Mouse (Mus musculus): ENCODE data around the gene Rbfox1.
A peak's percentile ranks its signal among the peaks of the same experiment; 100 is the strongest.

Gene Rbfox1

DNA sequence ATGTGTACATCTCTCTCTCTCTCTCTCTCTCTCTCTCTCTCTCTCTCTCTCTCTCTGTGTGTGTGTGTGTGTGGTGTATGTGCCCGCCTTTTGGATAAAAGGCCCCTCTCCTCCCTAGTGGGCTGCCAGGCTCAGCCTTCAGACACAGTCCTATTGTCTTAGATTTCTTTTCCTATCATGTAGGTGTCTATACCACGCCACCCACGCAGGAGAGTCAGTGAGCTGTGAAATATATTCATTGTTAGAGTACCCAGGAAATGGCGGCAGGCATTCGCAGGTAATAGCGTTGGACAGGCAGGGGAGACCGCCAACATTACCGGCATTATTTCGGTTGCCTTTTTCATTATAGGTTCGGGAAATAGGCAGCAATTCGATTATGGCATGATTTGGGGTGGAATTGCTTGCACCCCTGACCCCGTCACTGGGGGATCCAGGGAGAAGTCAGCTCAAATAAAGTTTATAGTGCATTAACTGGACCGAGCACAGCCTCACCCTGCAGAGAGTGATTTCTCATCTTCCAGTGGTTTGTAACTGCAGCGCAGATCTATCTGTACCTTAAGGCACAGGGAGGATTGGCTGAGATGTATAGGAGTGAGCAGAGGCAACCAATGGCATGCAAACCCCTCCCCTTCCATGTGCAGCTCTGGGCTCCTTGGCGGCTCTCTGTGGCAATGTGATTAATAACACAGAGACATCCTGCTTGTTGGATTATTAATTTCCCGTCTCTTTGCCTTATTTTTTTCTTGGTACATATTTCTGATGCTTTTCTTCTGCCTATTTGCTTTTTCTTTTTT is 1264.1 kb downstream of the Rbfox1 start:
- DNase-seq (ENCODE audit: low spot score) = no peak

DNA sequence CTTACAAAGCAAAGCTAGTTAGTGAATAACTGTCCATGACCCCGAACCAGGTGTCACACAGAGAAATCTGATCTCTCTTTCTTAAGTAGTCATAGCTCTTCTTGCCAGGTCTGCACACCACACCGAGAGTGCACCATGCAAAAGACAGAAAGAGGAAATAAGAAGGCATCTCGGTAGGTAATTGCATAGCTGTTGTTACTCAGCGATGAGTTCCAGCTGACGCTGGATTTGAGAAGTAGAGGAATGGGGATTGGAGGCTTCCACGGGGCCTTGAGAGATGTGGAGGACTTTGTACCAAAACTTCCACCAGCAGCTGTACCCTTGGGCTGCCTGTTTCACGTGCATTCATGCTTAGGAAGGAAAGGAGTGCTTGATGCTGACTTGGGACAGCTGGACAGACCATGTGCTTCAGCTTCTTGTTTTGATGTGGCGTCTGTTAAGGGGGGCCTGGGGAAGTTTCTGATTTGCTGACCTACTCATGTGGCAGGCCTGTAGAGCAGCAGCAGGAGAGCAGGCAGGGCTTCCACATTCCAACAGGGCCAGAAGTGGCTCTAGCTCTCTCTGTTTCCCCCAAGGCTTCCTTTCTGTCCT is 1265.1 kb downstream of the Rbfox1 start:
- DNase-seq (ENCODE audit: low spot score) = peak; percentile 41

DNA sequence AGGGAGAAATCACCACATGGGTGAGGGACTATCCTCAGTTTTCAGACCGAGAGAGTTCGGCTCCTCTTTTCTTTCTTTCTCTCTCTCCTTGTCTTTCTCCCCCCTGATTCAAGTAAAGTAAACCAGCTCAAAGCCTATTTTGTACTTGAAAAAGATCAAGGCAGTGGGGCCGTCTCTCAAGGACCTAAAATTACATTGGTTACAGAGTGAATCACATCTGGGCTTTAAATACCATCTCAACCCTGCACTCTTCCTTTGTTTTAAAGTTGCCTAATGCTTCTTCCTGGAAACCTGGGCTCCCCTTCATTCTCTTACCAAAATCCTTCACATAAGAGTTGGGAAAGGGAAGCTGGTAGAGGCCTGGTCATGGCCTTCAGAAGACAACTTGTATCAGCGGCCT is 1267.2 kb downstream of the Rbfox1 start:
- no peak for DNase-seq (ENCODE audit: low spot score)

DNA sequence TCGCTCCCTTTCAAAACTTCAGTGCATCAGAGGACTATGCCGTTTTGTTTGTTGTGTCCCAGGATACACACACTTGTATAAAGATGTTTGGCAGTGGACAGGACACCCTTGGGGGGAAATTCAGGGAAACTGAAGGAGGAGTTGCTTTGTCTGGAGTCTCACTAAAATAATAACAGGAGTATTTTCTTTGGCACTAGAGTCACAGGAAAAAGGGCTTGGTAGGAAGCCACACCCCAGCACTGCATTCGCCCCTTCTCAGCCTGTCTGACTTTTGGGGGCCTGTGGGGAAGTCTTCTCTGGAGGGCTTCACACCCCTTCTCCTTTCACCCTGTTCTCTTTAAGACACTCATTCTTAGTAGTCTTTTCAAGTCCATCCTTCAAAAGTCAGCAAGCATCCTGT is 1269.5 kb downstream of the Rbfox1 start:
- DNase-seq (ENCODE audit: low spot score) = no peak

DNA sequence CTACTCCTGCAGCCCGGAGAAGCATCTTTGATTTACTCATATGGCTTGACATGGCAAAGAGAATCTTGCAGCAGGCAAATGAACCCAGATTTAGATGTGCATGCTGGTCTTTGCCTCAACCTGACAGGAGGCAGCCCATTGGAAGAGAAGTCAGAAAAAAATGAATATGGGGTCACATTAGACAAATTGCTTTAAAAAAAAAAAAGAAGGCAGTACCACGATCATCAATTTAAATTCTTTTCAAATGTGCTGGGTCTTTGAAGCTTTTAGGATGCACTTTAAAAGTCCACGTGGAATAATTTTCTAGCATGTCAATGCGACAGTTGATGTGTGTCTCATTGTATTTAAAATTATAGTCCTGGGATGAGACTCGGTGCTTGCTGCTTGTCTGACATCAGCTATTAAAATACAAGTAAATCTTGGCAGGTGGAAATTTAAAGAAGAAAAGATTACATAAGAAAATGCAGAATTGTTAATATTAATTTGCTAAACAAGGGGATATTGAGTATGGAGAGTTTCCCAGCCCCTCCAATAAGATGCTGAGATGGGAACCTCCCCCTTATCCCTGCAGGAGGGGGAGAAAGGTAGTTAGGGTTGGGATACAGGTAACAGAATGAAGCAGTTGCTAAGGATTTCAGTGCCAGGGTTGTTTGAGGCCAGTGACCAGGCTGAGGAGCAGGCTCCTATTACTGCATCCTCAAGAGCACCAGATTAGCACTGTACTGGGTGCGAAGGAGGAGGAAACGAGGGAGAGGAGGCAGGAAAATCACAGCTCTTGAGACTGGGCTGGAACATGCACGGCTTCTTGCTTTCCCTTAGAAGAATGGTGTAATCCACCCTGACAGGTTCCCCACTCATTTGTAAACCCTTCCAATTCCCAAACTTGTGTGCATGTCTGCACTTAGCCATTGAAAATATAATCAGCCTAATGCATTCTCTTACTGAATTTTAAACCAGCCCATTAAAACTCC is 1274.0 kb downstream of the Rbfox1 start:
- DNase-seq (ENCODE audit: low spot score) = no peak

DNA sequence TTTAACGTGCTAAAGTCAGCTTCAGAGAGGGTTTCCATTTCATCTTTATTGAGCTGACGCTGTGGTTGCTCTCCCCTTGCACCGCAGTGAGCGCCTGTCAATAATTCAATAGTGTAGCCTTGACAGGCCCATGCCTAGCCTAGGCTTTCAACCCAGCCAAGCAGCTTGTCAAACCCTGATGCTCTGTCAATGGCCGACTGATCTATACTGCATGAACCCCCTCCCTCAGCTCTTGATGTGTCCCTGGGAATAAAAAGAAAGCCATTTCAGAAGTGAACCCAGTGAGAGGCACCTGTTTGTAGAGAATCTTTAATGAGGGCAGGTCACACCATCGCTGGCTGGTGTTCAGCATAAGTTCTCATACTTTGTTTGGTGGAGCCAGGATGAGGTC is 1274.7 kb downstream of the Rbfox1 start:
- no peak for DNase-seq (ENCODE audit: low spot score)

DNA sequence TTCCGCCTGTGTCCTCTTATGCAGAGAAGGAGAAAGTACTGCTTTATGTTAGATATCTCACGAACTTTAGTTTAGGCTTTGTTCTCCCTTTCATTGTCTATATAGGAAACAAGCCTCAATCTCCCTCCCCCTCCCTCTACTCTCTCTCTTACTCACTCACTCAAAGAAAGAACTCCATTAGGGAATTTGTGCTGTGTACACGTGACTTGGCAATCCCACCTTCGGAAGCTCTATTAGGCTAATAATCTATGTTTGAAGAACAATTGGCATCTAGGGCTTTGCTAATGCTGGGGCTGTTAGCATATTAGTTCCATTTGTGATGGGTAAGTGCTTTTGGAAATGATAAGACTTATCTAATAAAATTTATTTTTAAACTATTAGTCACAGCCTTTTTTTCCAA is 1277.0 kb downstream of the Rbfox1 start:
- DNase-seq (ENCODE audit: low spot score) = no peak

DNA sequence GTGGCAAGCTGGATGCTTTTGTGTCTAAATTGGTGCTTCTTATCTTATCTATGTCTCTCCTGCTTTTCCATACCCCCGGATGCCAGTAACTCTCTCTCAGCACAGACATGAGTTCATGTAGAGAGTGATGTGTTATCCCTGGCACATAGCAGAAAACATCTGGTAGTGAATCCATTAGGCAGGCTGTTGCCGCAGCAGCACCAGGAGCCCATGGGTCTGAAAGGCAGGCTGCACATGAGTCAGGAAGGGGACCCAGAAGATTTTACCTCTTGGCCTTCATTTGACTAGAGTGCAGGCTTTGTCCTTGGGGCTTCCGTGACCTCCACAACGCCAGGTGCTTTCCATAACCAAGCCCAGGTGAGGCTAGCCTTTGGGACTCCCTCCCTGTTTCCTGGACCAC is 1278.5 kb downstream of the Rbfox1 start:
- no peak for DNase-seq (ENCODE audit: low spot score)

DNA sequence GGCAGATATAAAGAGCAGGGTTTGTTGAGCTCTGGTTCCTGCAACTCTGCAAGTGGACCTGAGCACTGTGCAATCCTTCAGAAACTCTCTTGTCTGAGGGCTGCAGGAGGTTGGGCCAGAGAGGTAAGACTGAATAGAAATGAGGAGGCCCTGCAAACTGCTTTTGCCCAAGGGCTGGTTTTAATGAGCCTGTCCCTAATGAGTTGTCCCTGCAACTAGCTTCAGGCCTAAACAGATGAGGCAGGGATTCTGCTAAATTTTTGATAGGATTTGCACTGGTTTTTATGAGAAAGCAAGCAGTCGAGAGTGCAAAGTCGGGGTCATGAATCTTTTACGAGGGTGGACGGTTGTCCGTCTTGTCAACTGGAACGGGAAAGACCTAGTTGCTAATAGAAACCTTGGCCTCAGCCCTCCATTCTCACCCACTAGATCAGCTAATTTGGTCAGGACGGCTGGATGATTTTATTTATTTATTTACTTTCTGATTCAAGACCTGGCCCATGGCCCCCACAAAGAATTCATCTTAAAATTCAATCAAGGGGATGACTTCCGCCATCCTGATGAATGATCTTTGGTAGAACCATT is 1279.1 kb downstream of the Rbfox1 start:
- DNase-seq (ENCODE audit: low spot score) = no peak

DNA sequence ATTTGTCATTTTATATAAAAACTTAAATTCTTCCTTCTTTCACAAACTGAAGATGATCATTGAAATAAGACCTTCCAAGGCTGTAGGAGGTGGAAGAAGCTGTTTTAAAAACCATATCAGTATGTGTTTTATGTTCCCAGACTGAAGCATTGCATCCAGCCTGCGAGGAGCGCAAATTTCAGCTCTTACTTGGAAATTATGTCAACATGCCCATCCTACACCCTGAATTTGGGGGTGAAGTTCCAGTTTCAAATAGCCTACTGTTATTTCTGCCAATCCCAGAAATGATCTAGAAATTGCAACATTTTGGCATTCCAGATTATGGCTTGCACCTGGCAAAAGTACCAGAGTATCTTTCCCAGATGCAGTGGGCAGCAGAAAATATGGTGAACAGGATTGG is 1290.8 kb downstream of the Rbfox1 start:
- DNase-seq (ENCODE audit: low spot score) = no peak

DNA sequence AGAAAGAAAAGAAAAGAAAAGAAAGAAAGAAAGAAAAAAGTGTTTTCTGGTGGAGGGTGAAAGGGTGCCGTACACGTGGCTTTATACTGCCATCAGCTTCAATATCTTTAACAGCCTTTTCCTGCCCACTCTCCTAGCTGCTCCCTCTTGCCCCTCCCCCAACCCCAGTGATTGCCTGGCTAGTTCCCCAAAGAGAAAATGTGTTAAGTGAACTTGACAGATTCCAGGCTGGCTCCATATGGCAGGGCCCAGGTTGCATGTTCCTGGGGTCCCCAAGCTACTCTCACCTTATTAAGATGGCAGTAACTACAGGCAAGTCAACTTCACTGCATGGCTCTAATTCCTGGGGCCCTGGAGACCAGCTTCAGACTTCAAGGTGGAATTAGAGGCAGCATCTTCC is 1302.6 kb downstream of the Rbfox1 start:
- DNase-seq (ENCODE audit: low spot score) = peak; percentile 26

DNA sequence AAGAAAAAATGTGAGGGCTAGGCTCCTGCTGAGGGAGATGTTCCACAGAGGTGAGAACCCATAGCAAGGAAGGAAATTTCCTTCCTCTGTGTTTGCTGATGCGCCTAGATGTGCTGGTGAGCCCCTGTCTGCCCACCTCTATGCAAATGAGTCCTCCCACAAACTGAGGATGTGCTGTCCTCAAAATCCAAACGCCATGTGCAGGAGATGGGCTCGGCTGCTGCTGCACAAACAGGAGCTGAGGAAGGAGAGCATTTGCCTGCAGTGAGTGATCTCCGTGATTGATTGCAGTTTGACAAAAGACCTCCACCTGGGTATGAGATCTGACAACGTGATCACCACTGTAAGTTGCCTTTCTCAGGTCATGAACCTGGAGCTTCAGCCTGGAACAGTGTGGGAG is 1308.4 kb downstream of the Rbfox1 start:
- DNase-seq (ENCODE audit: low spot score) = no peak

DNA sequence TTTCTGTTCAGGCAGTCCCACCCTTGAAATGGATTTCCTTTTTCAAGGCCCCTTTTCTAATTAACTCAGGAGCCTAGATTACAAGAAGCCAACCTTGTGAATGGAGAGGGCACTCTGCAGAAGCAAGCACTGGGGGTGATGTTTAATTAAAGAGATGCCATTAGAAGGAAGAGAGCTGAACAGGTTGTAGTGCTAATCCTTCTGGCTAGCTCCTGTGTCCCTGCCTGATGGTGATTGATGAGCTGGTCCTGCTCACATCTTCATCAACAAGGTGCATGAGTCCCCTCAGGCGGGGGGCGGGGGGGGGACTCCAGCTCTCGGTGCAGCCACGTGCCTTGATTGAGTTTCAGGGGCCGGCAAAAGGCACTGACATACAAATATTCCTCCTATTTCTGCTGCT is 1312.8 kb downstream of the Rbfox1 start:
- DNase-seq (ENCODE audit: low spot score) = no peak

DNA sequence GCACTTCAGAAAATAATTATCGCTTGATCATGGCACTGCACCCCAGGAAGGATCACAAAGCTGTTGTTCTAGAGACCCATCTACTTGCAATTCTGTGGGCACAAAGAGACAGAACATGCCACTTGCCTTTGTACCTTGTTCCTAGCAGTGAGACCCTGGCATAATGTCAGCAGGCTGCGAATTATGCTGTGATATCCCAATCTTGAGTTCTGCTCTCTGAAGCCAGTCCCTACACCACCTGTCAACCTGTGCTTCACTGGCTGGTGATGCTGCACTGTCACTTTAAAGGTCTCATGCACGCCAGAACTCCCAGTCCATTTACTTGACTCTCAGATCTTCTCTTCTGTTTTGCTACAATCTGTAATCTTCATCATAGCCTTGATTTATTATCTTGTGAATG is 1315.1 kb downstream of the Rbfox1 start:
- no peak for DNase-seq (ENCODE audit: low spot score)

DNA sequence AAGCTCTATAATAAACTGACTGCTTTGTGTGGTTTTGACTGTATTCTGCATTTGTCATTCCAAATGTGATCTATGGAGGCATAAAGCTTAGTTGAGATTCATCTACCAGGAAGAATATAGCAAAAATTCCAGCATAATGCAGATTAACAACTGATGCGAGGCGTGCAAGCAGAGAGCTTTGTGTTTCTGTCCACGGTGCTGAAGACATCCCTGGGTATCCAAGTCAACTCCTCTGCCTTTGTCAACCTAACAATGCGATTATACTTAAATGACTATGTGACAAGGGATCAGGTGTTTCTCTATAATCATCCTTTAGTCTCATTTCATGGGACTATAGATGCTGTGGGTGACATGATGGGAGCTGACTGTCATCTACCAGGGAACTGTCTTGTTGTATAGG is 1316.7 kb downstream of the Rbfox1 start:
- DNase-seq (ENCODE audit: low spot score) = no peak

DNA sequence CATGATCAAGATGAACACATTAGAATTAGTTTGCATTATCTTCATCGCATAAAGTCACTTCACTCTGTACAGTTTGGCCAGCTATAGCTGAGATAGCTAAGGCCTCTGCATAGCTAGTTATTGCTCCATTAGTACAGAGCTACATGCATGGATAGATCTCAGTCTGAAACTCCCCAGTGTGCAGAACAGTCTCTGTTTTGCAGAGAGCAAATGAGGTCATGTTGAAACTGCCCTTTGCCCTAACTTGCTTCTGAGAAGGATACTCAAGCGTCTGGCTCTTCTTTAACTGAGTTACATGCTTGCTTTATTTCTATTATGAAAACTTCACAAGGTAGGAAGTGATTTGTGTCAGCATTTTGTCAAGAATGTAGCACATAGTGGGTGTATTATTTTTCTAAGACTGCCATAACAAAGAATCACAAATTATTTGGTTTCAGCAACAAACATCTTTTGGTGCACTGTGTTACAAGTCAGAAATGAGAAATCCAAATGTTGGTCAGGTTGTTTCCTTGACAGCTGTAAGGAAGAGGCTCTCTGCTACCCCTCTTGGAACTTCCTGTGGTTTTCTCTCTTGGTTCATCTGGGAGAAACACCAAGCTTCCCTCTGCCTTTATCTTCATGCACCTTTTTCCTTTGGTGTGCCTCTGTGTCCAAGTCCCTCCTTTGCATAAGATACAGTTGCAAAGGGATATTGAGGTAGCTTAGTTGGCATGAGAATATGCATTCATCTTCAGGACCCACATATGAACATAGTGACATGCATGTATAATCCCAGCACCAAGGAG is 1321.2 kb downstream of the Rbfox1 start:
- no peak for DNase-seq (ENCODE audit: low spot score)

DNA sequence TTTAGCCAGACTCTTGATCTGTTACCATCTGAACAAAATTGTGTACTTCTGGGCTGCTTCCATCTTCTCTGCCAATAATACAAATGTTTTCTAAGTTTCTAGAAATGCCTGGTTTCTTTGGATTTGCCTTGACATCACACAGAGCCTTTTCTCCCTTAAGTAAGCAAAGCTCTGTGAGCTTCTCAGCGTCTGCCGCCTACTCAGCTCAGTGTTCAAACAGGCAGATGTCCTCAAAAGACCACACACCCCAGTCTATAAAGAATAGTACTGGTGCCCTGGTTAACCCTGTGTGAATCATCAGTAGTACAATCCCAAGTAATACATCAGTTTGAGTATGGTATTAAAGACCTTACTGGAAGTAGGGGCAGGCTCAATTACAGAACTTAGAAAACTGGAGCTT is 1322.4 kb downstream of the Rbfox1 start:
- no peak for DNase-seq (ENCODE audit: low spot score)

DNA sequence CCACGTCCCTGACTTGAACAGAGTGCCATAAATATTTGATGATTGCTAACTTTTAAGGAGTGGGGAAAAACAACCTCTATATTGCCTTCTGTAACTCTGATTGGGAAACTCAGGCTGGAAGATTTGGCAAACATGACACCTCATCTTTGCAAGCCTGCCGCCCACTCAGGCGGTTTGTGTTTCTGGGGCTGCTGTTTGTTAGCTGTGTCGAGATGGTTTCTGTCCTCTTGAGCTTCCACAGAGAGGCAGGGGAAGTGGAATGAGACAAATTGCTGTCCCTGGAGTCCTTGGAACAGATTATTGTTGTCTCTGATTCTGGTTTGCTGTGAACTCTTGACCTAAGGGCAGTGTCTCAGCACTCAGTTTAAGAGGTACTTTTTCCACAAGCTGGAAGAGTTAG is 1327.6 kb downstream of the Rbfox1 start:
- DNase-seq (ENCODE audit: low spot score) = peak; percentile 46

DNA sequence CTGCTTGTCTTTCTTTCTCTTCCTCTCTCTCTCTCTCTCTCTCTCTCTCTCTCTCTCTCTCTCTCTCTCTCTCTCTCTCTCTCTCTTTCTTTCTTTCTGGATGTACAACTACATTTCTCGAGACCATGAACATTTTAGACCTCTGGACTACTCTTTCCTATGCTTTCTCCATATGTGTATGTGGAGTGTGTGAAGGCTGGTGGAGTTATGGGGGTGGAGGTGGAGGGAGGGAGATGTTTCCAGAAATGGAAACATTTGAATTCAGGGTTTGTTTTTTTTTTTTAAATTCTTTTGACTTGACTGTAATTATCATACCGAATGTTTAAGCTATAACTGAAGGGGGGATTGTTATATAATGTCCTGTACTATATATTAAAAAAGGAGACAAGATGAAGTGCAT is 1338.1 kb downstream of the Rbfox1 start:
- no peak for DNase-seq (ENCODE audit: low spot score)

DNA sequence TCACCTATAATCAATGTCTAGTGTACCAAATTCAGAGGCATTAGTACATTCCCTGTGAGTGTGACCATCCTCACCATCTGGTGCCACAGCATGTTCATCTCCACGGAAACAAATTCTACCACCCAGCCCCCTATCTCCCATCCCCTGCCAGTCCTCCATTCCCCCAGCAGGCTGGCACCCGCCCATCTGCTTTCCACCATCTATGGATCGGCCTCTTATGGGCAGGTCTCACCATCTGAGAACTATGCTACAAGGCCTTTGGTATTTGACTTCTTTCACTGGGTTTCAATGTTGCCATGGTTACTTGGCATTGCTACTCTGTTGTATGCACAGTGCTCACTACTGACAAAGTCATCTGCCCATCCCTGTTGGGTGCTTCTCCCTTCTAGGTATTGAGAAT is 1340.8 kb downstream of the Rbfox1 start:
- DNase-seq (ENCODE audit: low spot score) = peak; percentile 60

DNA sequence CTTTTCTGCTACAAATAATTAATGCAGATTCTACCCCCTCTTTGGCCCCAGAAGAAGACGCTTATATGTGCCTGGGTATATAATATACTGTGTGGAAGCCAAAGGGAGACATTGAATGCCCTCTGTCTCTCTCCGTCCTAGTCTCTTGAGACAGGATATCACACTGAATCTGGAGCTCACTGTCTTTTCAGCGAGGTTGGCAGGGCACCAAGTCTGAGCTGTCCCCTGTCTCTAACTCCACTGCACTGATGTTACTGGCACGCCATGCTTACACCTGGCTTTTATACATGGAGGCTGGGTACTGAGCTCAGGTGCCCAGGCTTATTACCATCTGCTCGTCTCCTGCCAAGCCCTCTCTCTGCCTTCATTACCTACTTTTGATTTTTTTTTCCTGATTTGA is 1343.1 kb downstream of the Rbfox1 start:
- DNase-seq (ENCODE audit: low spot score) = no peak

DNA sequence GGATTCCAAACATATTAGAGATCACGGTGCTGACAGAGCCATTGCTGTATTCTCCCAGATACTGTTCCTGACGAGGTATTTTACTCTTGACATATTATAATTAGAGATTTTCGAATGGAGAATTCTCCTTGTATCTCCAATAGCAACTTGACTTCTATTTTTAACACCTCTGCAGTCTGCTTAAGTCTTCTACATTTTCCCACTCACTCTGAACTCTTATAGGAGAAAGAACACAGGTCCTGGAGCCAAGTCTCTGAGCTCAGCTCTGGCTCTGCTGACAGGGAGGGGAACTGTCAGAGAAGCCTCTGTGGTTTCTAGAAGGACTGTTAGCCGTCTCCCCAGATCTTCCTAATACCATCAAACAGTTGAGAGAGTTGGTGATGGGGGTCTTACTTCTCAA is 1344.1 kb downstream of the Rbfox1 start:
- no peak for DNase-seq (ENCODE audit: low spot score)

Data from layer of hippocampus, adult 11-12 months (tissue).